Mouse (Mus musculus) thymus, adult 2 months (tissue): ENCODE measurements around the gene Slc51b. TPM values are rescaled to one million over a fixed set of nuclear protein-coding genes. Genes with fewer than 3 reads are reported as not detected.

Source experiments
- DNase-seq: peaks from one replicate; pipeline ENCODE4 v3.0.0; 2021
- H3K27ac ChIP-seq: fragments of 200-500 bp; 2 replicates; pipeline ENCODE4 v1.5.1; 2012; ENCODE audit warnings: low read length, control low read depth; ENCODE audit not compliant: control insufficient read depth, insufficient read depth
- H3K27me3 ChIP-seq: fragments of 200-500 bp; 2 replicates; pipeline ENCODE4 v1.6.1; 2012; ENCODE audit warnings: mild to moderate bottlenecking, low read length, moderate library complexity, mixed read lengths; ENCODE audit not compliant: control insufficient read depth, insufficient read depth
- H3K36me3 ChIP-seq: fragments of 200-500 bp; 2 replicates; pipeline ENCODE4 v1.6.1; 2012; ENCODE audit warnings: mild to moderate bottlenecking, low read length, moderate library complexity; ENCODE audit not compliant: control insufficient read depth, insufficient read depth
- H3K4me1 ChIP-seq: fragments of 200-500 bp; replicated peaks from 2 replicates; pipeline ENCODE4 v1.6.1; 2012; ENCODE audit warnings: low read length; ENCODE audit not compliant: control insufficient read depth, insufficient read depth
- H3K4me3 ChIP-seq: fragments of 200-500 bp; 2 replicates; pipeline ENCODE4 v1.5.1; 2012; ENCODE audit warnings: mild to moderate bottlenecking, low read length, control low read depth, moderate library complexity; ENCODE audit not compliant: control insufficient read depth, insufficient read depth
- CTCF ChIP-seq: fragments of 200-500 bp; IDR thresholded peaks from 2 replicates; pipeline ENCODE4 v1.5.1; 2012; ENCODE audit warnings: mild to moderate bottlenecking, control low read depth, low read length, moderate library complexity, borderline replicate concordance; ENCODE audit not compliant: control insufficient read depth, poor library complexity, insufficient read depth; ENCODE audit errors: extremely low read depth
- POLR2A ChIP-seq: fragments of 200-500 bp; IDR thresholded peaks from 2 replicates; pipeline ENCODE4 v1.6.1; 2012; ENCODE audit warnings: mild to moderate bottlenecking, low read length, control low read depth, moderate library complexity; ENCODE audit not compliant: control insufficient read depth, poor library complexity, insufficient read depth; ENCODE audit errors: extremely low read depth
- WGBS: fragments of 180-500 bp; shearing (Covaris S2); methylation state at CpG from one replicate; pipeline ENCODE4 v1.1.7; 2018; 5-methylcytosine and 5-hydroxymethylcytosine counted together
- polyA plus RNA-seq: library from polyadenylated mRNA; depleted of rRNA; stranded (reverse); fragments of >200 nt; gene quantifications from 2 replicates; pipeline ENCODE4 v1.2.3, GENCODE M21; 2012; rRNA removed

The Slc51b gene
- polyA plus RNA-seq, 1 experiment: 0.22 TPM

GRCm38 (mm10) chr9:65365721-65366120, 57.0 kb downstream of the Slc51b start:
- no peaks in the 10 kb centered on the region for H3K4me1 ChIP-seq
- H3K27ac ChIP-seq: no peak overlapping the region
- H3K36me3 ChIP-seq: peaks cover 7% of the 10 kb centered on the region
- DNase-seq: no peak
- TF ChIP-seq POLR2A (no peak), CTCF (no peak)
- 94% methylated on average over 7 of the region's 7 CpGs for WGBS
- no peak overlapping the region for H3K4me3 ChIP-seq
- H3K27me3 ChIP-seq: no peaks in the 10 kb centered on the region

DNA sequence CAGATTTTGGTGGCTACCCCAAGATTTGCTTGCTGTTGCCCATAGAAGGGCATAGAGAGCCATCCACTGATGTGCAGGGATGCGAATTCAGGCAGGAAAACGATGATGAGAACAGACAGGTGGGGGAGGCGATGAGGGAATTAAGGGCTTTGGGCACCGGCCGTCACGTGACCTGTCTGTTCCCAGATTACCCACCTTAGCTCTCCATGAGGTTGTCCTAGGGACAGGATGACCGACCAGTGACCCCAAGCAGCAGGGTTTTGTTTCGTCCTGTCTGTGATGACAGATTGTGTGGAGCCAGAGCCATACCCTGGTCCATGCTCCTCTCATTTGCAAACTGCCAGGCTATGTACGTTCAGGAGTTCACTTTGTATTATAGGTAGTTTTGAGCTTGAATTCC, 59.1 kb downstream of the Slc51b start:
- DNase-seq: no peak
- H3K4me3 ChIP-seq: no peak overlapping the region

More for the DNA sequence above, 59.1 kb downstream of the Slc51b start:
- 93% methylated on average over 9 of the region's 9 CpGs for WGBS
- H3K27me3 ChIP-seq: no peaks in the 10 kb centered on the region
- no peak for TF ChIP-seq POLR2A
- no peak for TF ChIP-seq CTCF
- H3K4me1 ChIP-seq: no peaks in the 10 kb centered on the region
- no peak overlapping the region for H3K27ac ChIP-seq
- H3K36me3 ChIP-seq: peaks cover 24% of the 10 kb centered on the region

Other genes with a start within 250 kb of the Slc51b start
- gene Parp16, start 227.6 kb downstream of the Slc51b start, polyA plus RNA-seq: 9.3 and 17.1 TPM in 2 replicates
- gene Cilp, start 157.8 kb downstream of the Slc51b start, polyA plus RNA-seq: 1.8 and 2.0 TPM in 2 replicates
- gene Clpx, start 128.7 kb downstream of the Slc51b start, polyA plus RNA-seq: 10.1 and 11.8 TPM in 2 replicates
- gene Pdcd7, start 76.9 kb downstream of the Slc51b start, polyA plus RNA-seq: 23.3 and 29.2 TPM in 2 replicates
- gene Ubap1l, start 61.9 kb downstream of the Slc51b start, polyA plus RNA-seq: 0.42 and 0.66 TPM in 2 replicates
- gene Kbtbd13, start 31.3 kb downstream of the Slc51b start, polyA plus RNA-seq: 0.41 and 0.43 TPM in 2 replicates
- gene Rasl12, start 24.4 kb downstream of the Slc51b start, polyA plus RNA-seq: 7.8 TPM in 2 replicates
- 16.2 and 18.4 TPM in 2 replicates for gene Mtfmt, start 12.8 kb upstream of the Slc51b start, polyA plus RNA-seq
- gene Spg21, start 38.0 kb upstream of the Slc51b start, polyA plus RNA-seq: 27.3 and 28.5 TPM in 2 replicates
- 0.15 TPM in 1 of 2 replicates, not detected in the other for gene Ankdd1a, start 97.2 kb upstream of the Slc51b start, polyA plus RNA-seq
- 37.9 and 38.8 TPM in 2 replicates for gene Plekho2, start 157.1 kb upstream of the Slc51b start, polyA plus RNA-seq
- 37.5 and 55.4 TPM in 2 replicates for gene Pif1, start 164.2 kb upstream of the Slc51b start, polyA plus RNA-seq
- gene Rbpms2, start 206.7 kb upstream of the Slc51b start, polyA plus RNA-seq: 10.5 and 11.5 TPM in 2 replicates
- 58.6 and 68.1 TPM in 2 replicates for gene Oaz2, start 245.0 kb upstream of the Slc51b start, polyA plus RNA-seq